Mouse (Mus musculus) stomach, embryonic 16.5 days (tissue): ENCODE data around the gene Fndc5. TPM values are rescaled to one million over a fixed set of nuclear protein-coding genes. Genes with fewer than 3 reads are reported as not detected.

ENCODE experiments used
- ATAC-seq: fragments of 200-750 bp; cut with Nextera tagmentation; 2 replicates; pipeline ENCODE4 v1.8.0; 2017; ENCODE audit warnings: moderate number of reproducible peaks, moderate TSS enrichment; ENCODE audit not compliant: insufficient read depth, low FRiP score
- H3K27ac ChIP-seq: fragments of 300-500 bp; sonication (generic); 2 replicates; pipeline ENCODE4 v1.5.1; 2014; ENCODE audit warnings: low read length
- H3K27me3 ChIP-seq: fragments of 300-500 bp; sonication (generic); 2 replicates; pipeline ENCODE4 v1.6.1; 2014; ENCODE audit warnings: low read length, control low read depth, mixed read lengths; ENCODE audit not compliant: control insufficient read depth, insufficient read depth
- H3K36me3 ChIP-seq: fragments of 300-500 bp; sonication (generic); 2 replicates; pipeline ENCODE4 v1.6.1; 2014; ENCODE audit warnings: low read length; ENCODE audit not compliant: control insufficient read depth, insufficient read depth
- H3K4me1 ChIP-seq: fragments of 300-500 bp; sonication (generic); 2 replicates; pipeline ENCODE4 v1.6.1; 2014; ENCODE audit warnings: low read length, control low read depth, mixed read lengths; ENCODE audit not compliant: control insufficient read depth, insufficient read depth
- H3K4me2 ChIP-seq: fragments of 300-500 bp; sonication (generic); 2 replicates; pipeline ENCODE4 v1.6.1; 2014; ENCODE audit warnings: low read depth, low read length, mixed read lengths
- H3K4me3 ChIP-seq: fragments of 300-500 bp; sonication (generic); replicated peaks from 2 replicates; pipeline ENCODE4 v1.5.1; 2014; ENCODE audit warnings: mild to moderate bottlenecking, low read length
- H3K9ac ChIP-seq: fragments of 300-500 bp; sonication (generic); 2 replicates; pipeline ENCODE4 v1.6.1; 2014; ENCODE audit warnings: low read length
- H3K9me3 ChIP-seq: fragments of 300-500 bp; sonication (generic); replicated peaks from 2 replicates; pipeline ENCODE4 v1.6.1; 2016; ENCODE audit warnings: low read length, control low read depth; ENCODE audit not compliant: control insufficient read depth
- WGBS: fragments of 180-500 bp; shearing (Covaris S2); extraction: QIAGEN DNeasy Blood & Tissue Kit; methylation state at CpG from one replicate; pipeline ENCODE4 v1.1.7; 2014; 5-methylcytosine and 5-hydroxymethylcytosine counted together
- polyA plus RNA-seq: library from polyadenylated mRNA; unstranded; fragments of >200 nt; fragmentation: Nextera tagmentation; extraction: Ambion mirVana; gene quantifications from 2 replicates; pipeline ENCODE4 v1.2.1, GENCODE M21; 2015

Fndc5 gene
- 1.3 and 2.6 TPM in 2 replicates for polyA plus RNA-seq

DNA sequence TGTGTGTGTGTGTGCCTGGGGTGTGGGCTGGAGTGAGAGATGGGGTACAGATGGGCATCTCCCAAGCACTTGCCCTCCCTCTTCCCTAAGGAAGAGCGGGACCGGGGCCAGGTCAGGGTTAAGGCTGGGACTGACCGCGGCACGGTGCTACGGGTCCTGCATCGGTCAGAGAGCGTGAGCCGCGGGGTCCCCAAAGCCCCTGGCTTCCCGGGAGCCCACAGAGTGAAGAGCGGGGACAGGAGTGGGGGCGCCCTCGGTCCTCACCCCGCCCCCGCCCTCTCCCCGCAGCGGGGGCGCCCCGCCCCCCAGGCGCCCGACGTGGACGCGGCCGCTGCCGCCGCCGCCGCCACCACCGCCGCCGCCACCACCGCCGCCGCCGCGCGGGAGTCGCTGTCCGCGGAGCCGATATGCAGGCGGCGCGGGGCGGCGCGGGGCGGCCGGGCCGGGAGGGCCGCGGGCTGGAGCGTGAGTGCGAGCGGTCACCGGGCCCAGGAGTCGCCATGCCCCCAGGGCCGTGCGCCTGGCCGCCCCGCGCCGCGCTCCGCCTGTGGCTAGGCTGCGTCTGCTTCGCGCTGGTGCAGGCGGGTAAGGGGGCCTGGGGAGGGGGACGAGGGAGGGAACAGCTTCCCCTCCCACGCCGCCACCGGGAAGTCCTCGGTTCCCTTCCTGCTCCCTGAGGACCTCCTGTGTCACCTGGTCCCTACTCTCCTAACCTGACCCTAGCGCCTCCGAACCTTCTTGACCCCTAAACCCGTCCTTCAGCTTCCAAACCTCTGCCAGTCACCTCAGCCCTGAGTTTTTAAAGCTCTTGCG, at the start of gene Fndc5:
Gene Fndc5, plus strand, starts transcription at position 421 of the 813 bp plus-strand sequence.
- Histone ChIP-seq H3K4me1 (peaks cover 18% of the 10 kb centered on the region), H3K4me2 (peak within 1 kb of the TSS; percentile 94), H3K27me3 (peaks cover 5% of the 10 kb centered on the region), H3K4me3 (peak within 1 kb of the TSS; percentile 54), H3K9ac (peak within 1 kb of the TSS; percentile 75), H3K36me3 (no peaks in the 10 kb centered on the region), H3K27ac (no peak within 1 kb of the TSS), H3K9me3 (no peaks in the 10 kb centered on the region)
- peak; percentile 15; the same call in 1 of the 2 replicates for ATAC-seq
- WGBS, result 3% methylated on average over 24 of the region's 80 CpGs

GRCm38 (mm10) chr4:129087850-129088249, 48.9 kb upstream of the Fndc5 start:
- Histone ChIP-seq H3K9me3 (no peaks in the 10 kb centered on the region), H3K27ac (no peak overlapping the region), H3K4me3 (no peak overlapping the region), H3K36me3 (0 out of 2 replicates have a peak, but pooled peaks cover 4% of the 10 kb centered on the region), H3K9ac (no peak overlapping the region), H3K4me1 (no peaks in the 10 kb centered on the region), H3K27me3 (no peaks in the 10 kb centered on the region), H3K4me2 (no peak overlapping the region)
- no peak for ATAC-seq
- WGBS, result 48% methylated on average over 5 of the region's 5 CpGs

DNA sequence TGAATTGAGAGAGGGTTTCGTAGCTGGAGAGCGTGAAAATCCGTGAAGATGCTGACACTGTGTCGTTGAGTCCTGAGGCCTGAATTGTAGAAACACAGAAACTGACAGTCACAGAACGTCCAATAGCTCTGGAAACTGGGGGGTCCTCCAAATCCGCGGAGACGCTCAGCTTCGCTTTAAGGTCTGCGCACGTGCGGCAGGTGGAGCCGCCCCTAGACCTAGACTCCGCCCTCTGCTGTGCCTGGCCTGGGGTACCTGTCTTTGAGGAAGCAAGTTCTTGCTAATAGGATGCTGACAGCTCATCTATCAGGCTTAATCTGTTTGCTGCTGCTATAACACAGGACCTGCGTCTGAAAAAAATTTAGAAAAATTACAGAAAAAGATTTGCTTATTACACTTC, 41.5 kb upstream of the Fndc5 start:
- Histone ChIP-seq H3K4me2 (no peak overlapping the region), H3K27ac (no peak overlapping the region), H3K9me3 (no peaks in the 10 kb centered on the region), H3K4me1 (no peaks in the 10 kb centered on the region), H3K4me3 (no peak overlapping the region), H3K27me3 (no peaks in the 10 kb centered on the region), H3K9ac (no peak overlapping the region), H3K36me3 (no peaks in the 10 kb centered on the region)
- WGBS, result 22% methylated on average over 15 of the region's 15 CpGs
- no peak for ATAC-seq

- WGBS, result 71% methylated on average over 7 of the region's 7 CpGs
- H3K27ac ChIP-seq, result no peak overlapping the region
- no peaks in the 10 kb centered on the region for H3K36me3 ChIP-seq
- H3K9me3 ChIP-seq, result no peaks in the 10 kb centered on the region
- no peak overlapping the region for H3K4me2 ChIP-seq
- no peaks in the 10 kb centered on the region for H3K4me1 ChIP-seq
- H3K27me3 ChIP-seq, result no peaks in the 10 kb centered on the region
- H3K9ac ChIP-seq, result no peak overlapping the region
- no peak for ATAC-seq
- H3K4me3 ChIP-seq, result no peak overlapping the region
Measured at GRCm38 (mm10) chr4:129097006-129097405, 39.8 kb upstream of the Fndc5 start.

GRCm38 (mm10) chr4:129102133-129102829, 34.5 kb upstream of the Fndc5 start:
- 60% methylated on average over 14 of the region's 14 CpGs for WGBS
- no peak overlapping the region; the same call in 1 of the 2 replicates for H3K27ac ChIP-seq
- peak; percentile 30; the same call in 1 of the 2 replicates for ATAC-seq

GRCm38 (mm10) chr4:129105356-129105755, 31.4 kb upstream of the Fndc5 start, which contains the start of gene Tmem54:
Gene Tmem54 (plus strand): TSS chr4:129105548.
- under 1% methylated on average over 40 of the region's 40 CpGs for WGBS
- H3K27ac ChIP-seq, result peak within 1 kb of the TSS; percentile 3; the same call in 1 of the 2 replicates

More at GRCm38 (mm10) chr4:129102133-129102829, 34.5 kb upstream of the Fndc5 start:
- Histone ChIP-seq H3K4me1 (peaks cover 9% of the 10 kb centered on the region), H3K4me3 (no peak overlapping the region), H3K27me3 (no peaks in the 10 kb centered on the region), H3K9ac (no peak overlapping the region), H3K9me3 (no peaks in the 10 kb centered on the region), H3K4me2 (no peak overlapping the region), H3K36me3 (no peaks in the 10 kb centered on the region)

DNA sequence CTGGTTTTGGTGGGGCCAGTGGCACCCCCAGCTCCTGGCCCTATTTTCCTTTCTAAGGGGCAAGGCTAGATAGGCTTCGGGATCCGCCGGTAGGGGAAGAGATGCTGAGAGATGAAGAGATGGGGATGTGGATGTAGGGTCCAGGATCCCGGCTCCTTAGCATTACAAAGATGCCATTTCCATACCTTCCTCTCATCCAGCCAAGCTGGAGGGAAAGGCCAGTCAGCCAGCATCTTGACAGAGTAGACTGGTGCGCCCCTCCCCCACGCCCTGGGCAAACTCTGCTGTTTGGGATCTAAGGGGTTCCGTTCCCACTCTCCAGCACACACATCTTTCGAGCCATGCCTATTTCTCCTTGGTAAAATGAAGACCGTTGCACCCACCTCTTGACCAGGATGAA, 30.7 kb upstream of the Fndc5 start:
- no peak for ATAC-seq
- no peaks in the 10 kb centered on the region for H3K36me3 ChIP-seq
- peak overlapping the region; percentile 24; the same call in 1 of the 2 replicates for H3K9ac ChIP-seq
- H3K4me2 ChIP-seq, result peak overlapping the region; percentile 41
- 29% methylated on average over 9 of the region's 9 CpGs for WGBS
- peaks cover 9% of the 10 kb centered on the region for H3K4me1 ChIP-seq
- H3K4me3 ChIP-seq, result peak overlapping the region; percentile 42
- peak overlapping the region; percentile 3; the same call in 1 of the 2 replicates for H3K27ac ChIP-seq
- no peaks in the 10 kb centered on the region for H3K27me3 ChIP-seq
- no peaks in the 10 kb centered on the region for H3K9me3 ChIP-seq

More at GRCm38 (mm10) chr4:129105356-129105755, 31.4 kb upstream of the Fndc5 start, which contains the start of gene Tmem54:
- H3K9me3 ChIP-seq, result no peaks in the 10 kb centered on the region
- peaks cover 9% of the 10 kb centered on the region for H3K4me1 ChIP-seq
- H3K27me3 ChIP-seq, result no peaks in the 10 kb centered on the region
- H3K4me2 ChIP-seq, result peak within 1 kb of the TSS; percentile 41
- H3K9ac ChIP-seq, result peak within 1 kb of the TSS; percentile 24
- no peaks in the 10 kb centered on the region for H3K36me3 ChIP-seq
- peak; percentile 86 for ATAC-seq
- H3K4me3 ChIP-seq, result peak within 1 kb of the TSS; percentile 42

GRCm38 (mm10) chr4:129107348-129107899, 29.4 kb upstream of the Fndc5 start:
- peak overlapping the region; percentile 41 for H3K4me2 ChIP-seq
- no peaks in the 10 kb centered on the region for H3K27me3 ChIP-seq
- no peaks in the 10 kb centered on the region for H3K9me3 ChIP-seq
- peak; percentile 3; the same call in 1 of the 2 replicates for ATAC-seq
- H3K4me3 ChIP-seq, result no peak overlapping the region
- no peak overlapping the region for H3K9ac ChIP-seq
- H3K4me1 ChIP-seq, result peaks cover 9% of the 10 kb centered on the region
- H3K36me3 ChIP-seq, result no peaks in the 10 kb centered on the region
- WGBS, result 60% methylated on average over 10 of the region's 10 CpGs
- peak overlapping the region; percentile 71 for H3K27ac ChIP-seq
